Mouse (Mus musculus) heart, embryonic 10.5 days (tissue): ENCODE data around the gene Mecom. TPM values are rescaled to one million over a fixed set of nuclear protein-coding genes. Genes with fewer than 3 reads are reported as not detected.

Experiments used
- DNase-seq: peaks from one replicate; pipeline ENCODE4 v3.0.0-alpha.2; 2017; ENCODE audit warnings: low spot score
- H3K27ac ChIP-seq: fragments of 300-500 bp; sonication (generic); 2 replicates; pipeline ENCODE4 v1.5.1; 2016; ENCODE audit warnings: mild to moderate bottlenecking
- H3K27me3 ChIP-seq: fragments of 300-500 bp; sonication (generic); 2 replicates; pipeline ENCODE4 v1.6.1; 2016; ENCODE audit warnings: mild to moderate bottlenecking; ENCODE audit not compliant: poor library complexity, insufficient read depth, severe bottlenecking
- H3K36me3 ChIP-seq: fragments of 300-500 bp; sonication (generic); 2 replicates; pipeline ENCODE4 v1.6.1; 2016; ENCODE audit warnings: mild to moderate bottlenecking, moderate library complexity
- H3K4me1 ChIP-seq: fragments of 300-500 bp; sonication (generic); 2 replicates; pipeline ENCODE4 v1.6.1; 2016; ENCODE audit warnings: mild to moderate bottlenecking
- H3K4me3 ChIP-seq: fragments of 300-500 bp; sonication (generic); 2 replicates; pipeline ENCODE4 v1.5.1; 2016; ENCODE audit warnings: mild to moderate bottlenecking, moderate library complexity
- H3K9me3 ChIP-seq: fragments of 300-500 bp; sonication (generic); 2 replicates; pipeline ENCODE4 v1.6.1; 2016; ENCODE audit warnings: mild to moderate bottlenecking, moderate library complexity
- WGBS: fragments of 180-500 bp; shearing (Covaris S2); methylation state at CpG from one replicate; pipeline ENCODE4 v1.1.7; 2016; 5-methylcytosine and 5-hydroxymethylcytosine counted together
- polyA plus RNA-seq: library from polyadenylated mRNA; unstranded; fragments of >200 nt; fragmentation: Nextera tagmentation; extraction: Ambion mirVana; gene quantifications from 2 replicates; pipeline ENCODE4 v1.2.1, GENCODE M21; 2016

Mecom gene
- polyA plus RNA-seq, 1 experiment from 2014 or later: 40.3 TPM

GRCm38 (mm10) chr3:30398911-30399310, 148.9 kb downstream of the Mecom start:
- Histone ChIP-seq H3K27me3 (no peaks in the 10 kb centered on the region), H3K4me1 (0 out of 2 replicates have a peak, but pooled peaks cover 17% of the 10 kb centered on the region), H3K9me3 (no peaks in the 10 kb centered on the region), H3K36me3 (no peaks in the 10 kb centered on the region), H3K4me3 (no peak overlapping the region), H3K27ac (no peak overlapping the region)
- DNase-seq: no peak
- WGBS: 55% methylated on average over 7 of the region's 7 CpGs

GRCm38 (mm10) chr3:30394911-30395310, 152.9 kb downstream of the Mecom start:
- no peaks in the 10 kb centered on the region for H3K27me3 ChIP-seq
- no peak overlapping the region for H3K27ac ChIP-seq
- H3K36me3 ChIP-seq: no peaks in the 10 kb centered on the region
- no peak for DNase-seq
- H3K4me1 ChIP-seq: peaks cover 27% of the 10 kb centered on the region
- no peak overlapping the region for H3K4me3 ChIP-seq
- H3K9me3 ChIP-seq: no peaks in the 10 kb centered on the region
- 58% methylated on average over 4 of the region's 4 CpGs for WGBS

- no peak overlapping the region for H3K27ac ChIP-seq
Observed at GRCm38 (mm10) chr3:30392662-30393061, 155.1 kb downstream of the Mecom start.

GRCm38 (mm10) chr3:30392218-30392617, 155.6 kb downstream of the Mecom start:
- no peaks in the 10 kb centered on the region for H3K9me3 ChIP-seq
- 14% methylated on average over 4 of the region's 4 CpGs for WGBS
- H3K27me3 ChIP-seq: peaks cover under 1% of the 10 kb centered on the region; the same call in 1 of the 2 replicates
- peaks cover 20% of the 10 kb centered on the region for H3K4me1 ChIP-seq
- no peak overlapping the region for H3K27ac ChIP-seq
- no peak overlapping the region for H3K4me3 ChIP-seq
- H3K36me3 ChIP-seq: no peaks in the 10 kb centered on the region
- no peak for DNase-seq

More at GRCm38 (mm10) chr3:30392662-30393061, 155.1 kb downstream of the Mecom start:
- no peak overlapping the region for H3K4me3 ChIP-seq
- WGBS: 36% methylated on average over 4 of the region's 4 CpGs
- H3K36me3 ChIP-seq: no peaks in the 10 kb centered on the region
- H3K4me1 ChIP-seq: peaks cover 20% of the 10 kb centered on the region
- DNase-seq: no peak
- H3K27me3 ChIP-seq: no peaks in the 10 kb centered on the region
- no peaks in the 10 kb centered on the region for H3K9me3 ChIP-seq

GRCm38 (mm10) chr3:30390346-30390745, 157.5 kb downstream of the Mecom start:
- H3K4me3 ChIP-seq: no peak overlapping the region
- H3K4me1 ChIP-seq: peaks cover 14% of the 10 kb centered on the region
- H3K9me3 ChIP-seq: no peaks in the 10 kb centered on the region
- H3K27ac ChIP-seq: no peak overlapping the region
- no peaks in the 10 kb centered on the region for H3K36me3 ChIP-seq
- 80% methylated on average over 5 of the region's 5 CpGs for WGBS
- peaks cover 6% of the 10 kb centered on the region; the same call in 1 of the 2 replicates for H3K27me3 ChIP-seq
- DNase-seq: no peak

- WGBS: 73% methylated on average over 4 of the region's 4 CpGs
- peaks cover 5% of the 10 kb centered on the region for H3K4me1 ChIP-seq
- H3K36me3 ChIP-seq: no peaks in the 10 kb centered on the region
- H3K9me3 ChIP-seq: no peaks in the 10 kb centered on the region
- H3K27ac ChIP-seq: no peak overlapping the region
- no peak overlapping the region for H3K4me3 ChIP-seq
- no peaks in the 10 kb centered on the region for H3K27me3 ChIP-seq
- DNase-seq: no peak
Observed at GRCm38 (mm10) chr3:30380273-30380672, 167.5 kb downstream of the Mecom start.

- Histone ChIP-seq H3K36me3 (no peaks in the 10 kb centered on the region), H3K9me3 (no peaks in the 10 kb centered on the region), H3K4me1 (peaks cover 5% of the 10 kb centered on the region), H3K27me3 (no peaks in the 10 kb centered on the region), H3K27ac (no peak overlapping the region), H3K4me3 (no peak overlapping the region)
- no peak for DNase-seq
- 36% methylated on average over 6 of the region's 6 CpGs for WGBS
Observed at GRCm38 (mm10) chr3:30379301-30379700, 168.5 kb downstream of the Mecom start.

GRCm38 (mm10) chr3:30371472-30371871, 176.3 kb downstream of the Mecom start:
- no peak for DNase-seq
- WGBS: 49% methylated on average over 7 of the region's 7 CpGs
- H3K27ac ChIP-seq: no peak overlapping the region

GRCm38 (mm10) chr3:30370860-30371455, 176.8 kb downstream of the Mecom start:
- H3K27me3 ChIP-seq: no peaks in the 10 kb centered on the region
- peaks cover 8% of the 10 kb centered on the region for H3K4me1 ChIP-seq
- H3K9me3 ChIP-seq: no peaks in the 10 kb centered on the region
- DNase-seq: no peak
- no peak overlapping the region for H3K27ac ChIP-seq
- WGBS: 73% methylated on average over 16 of the region's 16 CpGs
- no peak overlapping the region for H3K4me3 ChIP-seq
- H3K36me3 ChIP-seq: no peaks in the 10 kb centered on the region

More at GRCm38 (mm10) chr3:30371472-30371871, 176.3 kb downstream of the Mecom start:
- H3K27me3 ChIP-seq: no peaks in the 10 kb centered on the region
- no peaks in the 10 kb centered on the region for H3K9me3 ChIP-seq
- no peak overlapping the region for H3K4me3 ChIP-seq
- peaks cover 8% of the 10 kb centered on the region for H3K4me1 ChIP-seq
- H3K36me3 ChIP-seq: no peaks in the 10 kb centered on the region

GRCm38 (mm10) chr3:30366621-30367020, 181.2 kb downstream of the Mecom start:
- Histone ChIP-seq H3K27me3 (no peaks in the 10 kb centered on the region), H3K9me3 (no peaks in the 10 kb centered on the region), H3K27ac (no peak overlapping the region), H3K4me3 (no peak overlapping the region), H3K36me3 (no peaks in the 10 kb centered on the region), H3K4me1 (peaks cover 12% of the 10 kb centered on the region)
- no peak for DNase-seq
- WGBS: 90% methylated on average over 7 of the region's 7 CpGs

GRCm38 (mm10) chr3:30361190-30361589, 186.6 kb downstream of the Mecom start:
- 62% methylated on average over 5 of the region's 5 CpGs for WGBS
- Histone ChIP-seq H3K4me3 (no peak overlapping the region), H3K27me3 (no peaks in the 10 kb centered on the region), H3K36me3 (no peaks in the 10 kb centered on the region), H3K27ac (no peak overlapping the region), H3K4me1 (peaks cover 8% of the 10 kb centered on the region; the same call in 1 of the 2 replicates), H3K9me3 (no peaks in the 10 kb centered on the region)
- DNase-seq: no peak

GRCm38 (mm10) chr3:30353878-30354727, 193.7 kb downstream of the Mecom start:
- 10% methylated on average over 6 of the region's 6 CpGs for WGBS
- Histone ChIP-seq H3K27me3 (no peaks in the 10 kb centered on the region), H3K36me3 (no peaks in the 10 kb centered on the region), H3K4me1 (peaks cover 15% of the 10 kb centered on the region), H3K9me3 (no peaks in the 10 kb centered on the region), H3K27ac (peak overlapping the region; percentile 36), H3K4me3 (no peak overlapping the region)
- no peak for DNase-seq

GRCm38 (mm10) chr3:30349279-30349678, 198.5 kb downstream of the Mecom start:
- DNase-seq: no peak
- 55% methylated on average over 7 of the region's 7 CpGs for WGBS
- Histone ChIP-seq H3K4me1 (peaks cover 11% of the 10 kb centered on the region), H3K4me3 (no peak overlapping the region), H3K27me3 (no peaks in the 10 kb centered on the region), H3K27ac (no peak overlapping the region), H3K36me3 (no peaks in the 10 kb centered on the region), H3K9me3 (no peaks in the 10 kb centered on the region)
